Mouse (Mus musculus) testis, postnatal 14 days (tissue): ENCODE data around the gene Slc9a6.
A peak's percentile ranks its signal among the peaks of the same experiment; 100 is the strongest.

ENCODE experiments used
- DNase-seq: peaks from one replicate; pipeline ENCODE4 v3.0.0; 2021; ENCODE audit warnings: low spot score

Slc9a6 gene

DNA sequence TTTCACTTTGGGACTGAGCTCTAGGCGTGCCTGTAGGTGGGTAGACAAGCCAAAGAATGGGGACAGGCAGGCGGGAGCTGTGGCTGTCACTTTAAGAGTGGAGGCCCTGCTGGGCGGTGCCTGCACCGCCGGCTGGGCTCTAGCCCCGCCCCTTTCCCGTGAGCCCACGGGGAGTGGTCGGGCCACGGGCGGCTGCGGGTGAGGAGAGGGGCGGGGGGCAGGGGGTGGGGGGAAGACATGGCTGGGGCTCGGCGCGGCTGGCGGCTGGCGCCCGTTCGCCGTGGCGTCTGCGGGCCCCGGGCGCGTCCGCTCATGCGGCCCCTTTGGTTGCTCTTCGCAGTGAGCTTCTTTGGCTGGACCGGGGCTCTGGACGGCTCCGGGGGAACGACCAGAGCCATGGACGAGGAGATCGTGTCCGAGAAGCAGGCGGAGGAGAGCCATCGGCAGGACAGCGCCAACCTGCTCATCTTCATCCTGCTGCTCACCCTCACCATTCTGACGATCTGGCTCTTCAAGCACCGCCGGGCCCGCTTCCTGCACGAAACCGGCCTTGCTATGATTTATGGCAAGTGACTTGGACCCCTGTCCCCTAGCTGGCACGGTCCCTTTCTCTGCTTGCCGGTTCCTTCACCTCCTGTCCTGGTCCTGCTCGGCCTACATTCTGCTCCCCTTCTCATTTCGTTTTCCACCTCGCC lies at the start of gene Slc9a6:
Gene Slc9a6, plus strand, starts transcription at position 135 of the 695 bp plus-strand sequence.
- DNase-seq, result peak; percentile 82

DNA sequence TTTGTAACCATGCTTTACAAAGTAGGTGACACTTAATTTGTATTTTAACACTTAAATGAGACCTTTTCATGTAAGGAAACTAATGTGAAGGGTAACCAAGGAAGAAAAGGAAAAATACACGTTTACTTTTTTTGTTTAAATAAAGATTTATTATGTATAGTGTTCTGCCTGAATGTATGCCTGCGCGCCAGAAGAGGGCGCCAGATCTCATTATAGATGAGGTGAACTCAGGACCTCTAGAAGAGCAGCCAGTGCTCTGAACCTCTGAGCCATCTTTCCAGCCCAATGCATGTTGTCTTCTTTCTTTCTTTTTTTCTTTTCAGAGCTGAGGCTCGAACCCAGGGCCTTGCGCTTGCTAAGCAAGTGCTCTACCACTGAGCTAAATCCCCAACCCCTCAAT lies 37.1 kb upstream of the Slc9a6 start:
- no peak for DNase-seq

DNA sequence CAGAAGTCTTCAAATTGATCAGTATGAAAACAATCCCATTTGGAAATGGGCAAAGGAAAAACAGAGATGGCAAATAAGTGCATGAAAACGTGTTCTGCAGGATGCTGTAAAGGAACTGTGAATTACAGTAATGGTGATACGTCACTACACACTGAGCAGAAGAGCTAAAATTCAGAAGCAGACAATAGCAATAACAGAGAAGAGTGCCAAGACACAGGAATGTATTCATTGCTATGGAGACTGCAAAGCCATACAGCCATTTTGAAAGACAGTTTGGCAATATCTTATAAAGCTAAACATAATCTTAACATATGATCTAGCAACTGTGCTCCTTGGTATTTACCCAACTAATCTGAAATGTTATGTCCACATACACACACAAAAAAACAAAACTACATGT lies 31.4 kb upstream of the Slc9a6 start:
- no peak for DNase-seq

DNA sequence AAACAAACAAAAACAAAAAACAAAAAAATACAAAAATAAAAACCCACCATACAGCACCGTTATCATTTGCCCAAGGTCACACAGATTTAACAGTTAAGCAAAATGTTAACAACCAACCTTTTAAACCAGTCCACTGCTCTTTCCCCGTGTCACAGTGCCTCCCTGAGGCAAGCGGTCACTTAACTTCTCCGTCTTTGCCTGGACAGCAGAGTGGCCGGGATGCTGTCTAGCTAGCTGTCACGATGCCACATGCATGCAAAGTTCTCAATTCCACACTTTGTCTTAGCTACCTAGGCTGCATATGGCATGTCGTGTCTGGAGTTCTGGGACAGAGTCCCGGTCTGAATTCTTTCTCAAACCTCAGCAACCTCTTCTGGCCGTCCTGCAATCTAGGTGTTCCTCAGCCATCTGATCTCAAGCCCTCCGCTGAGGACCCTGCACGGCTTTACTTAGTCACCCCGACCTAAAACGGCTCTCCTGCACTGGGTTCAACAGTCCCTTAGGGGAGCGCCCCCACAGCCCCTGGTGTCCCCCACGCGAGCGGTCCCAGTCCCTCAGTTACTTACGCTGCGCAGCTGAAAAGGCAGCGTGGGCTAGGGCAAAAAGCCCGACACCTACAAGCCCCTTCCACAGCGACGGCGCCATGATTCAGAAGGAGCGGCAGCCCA lies 12.2 kb upstream of the Slc9a6 start:
- peak; percentile 9 for DNase-seq

DNA sequence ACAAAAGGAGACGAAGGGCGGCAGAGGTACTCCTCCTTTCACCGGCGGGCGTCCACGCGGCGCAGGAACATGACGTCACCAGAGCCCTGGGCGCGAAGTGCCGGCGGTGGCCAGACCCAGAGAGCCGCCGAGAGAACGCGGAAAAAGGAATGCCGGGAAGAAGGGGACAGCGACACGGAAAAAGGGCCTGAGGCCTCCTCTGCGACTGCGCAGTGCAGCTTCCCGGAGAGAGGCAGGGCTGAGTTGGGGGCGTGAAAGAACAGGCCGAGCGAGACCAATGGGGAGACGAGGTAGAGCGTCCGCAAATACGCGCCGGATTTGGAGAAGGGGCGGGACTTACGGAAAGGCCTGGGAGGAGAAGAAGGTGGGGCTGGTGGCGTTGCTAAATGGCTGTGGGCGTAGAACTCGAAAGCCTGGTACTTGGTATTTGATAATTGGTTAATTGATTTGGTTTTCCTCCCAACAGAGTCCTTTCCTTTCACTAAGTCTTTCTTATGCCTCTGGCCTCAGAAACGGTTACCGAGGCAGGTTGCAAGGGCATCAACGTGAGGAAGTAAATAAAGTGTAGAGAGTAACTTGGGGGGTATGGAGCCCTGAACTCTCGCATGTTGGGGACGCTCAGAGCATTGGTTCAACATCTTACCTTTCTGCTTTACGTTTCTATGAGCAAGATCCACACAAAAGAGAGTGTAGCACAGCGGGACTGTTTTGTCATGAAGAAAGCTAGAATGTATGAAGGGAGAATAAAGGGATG lies 11.5 kb upstream of the Slc9a6 start, which contains the start of gene Mmgt1:
Gene Mmgt1, minus strand, starts transcription at position 183 of the 754 bp plus-strand sequence.
- DNase-seq, result peak; percentile 94

DNA sequence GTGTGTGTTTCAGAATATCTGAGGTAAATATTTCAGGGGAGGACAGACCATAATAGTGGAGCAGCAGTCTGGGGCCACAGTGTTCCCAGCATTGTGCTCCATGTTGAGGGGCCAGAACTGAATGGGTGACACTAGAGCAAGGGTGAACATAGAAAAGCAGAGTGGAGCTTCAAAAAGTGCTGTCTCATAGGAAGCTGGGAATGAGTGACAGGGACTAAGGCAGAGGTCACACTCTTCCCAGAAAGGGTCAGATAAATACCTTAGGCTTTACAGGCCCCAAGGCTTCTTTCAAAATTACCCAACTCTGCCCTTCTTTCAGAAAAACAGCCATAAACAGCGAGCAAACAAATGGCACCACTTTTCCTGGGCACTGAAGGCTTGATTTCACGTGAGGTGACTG lies 3.0 kb upstream of the Slc9a6 start:
- no peak for DNase-seq

DNA sequence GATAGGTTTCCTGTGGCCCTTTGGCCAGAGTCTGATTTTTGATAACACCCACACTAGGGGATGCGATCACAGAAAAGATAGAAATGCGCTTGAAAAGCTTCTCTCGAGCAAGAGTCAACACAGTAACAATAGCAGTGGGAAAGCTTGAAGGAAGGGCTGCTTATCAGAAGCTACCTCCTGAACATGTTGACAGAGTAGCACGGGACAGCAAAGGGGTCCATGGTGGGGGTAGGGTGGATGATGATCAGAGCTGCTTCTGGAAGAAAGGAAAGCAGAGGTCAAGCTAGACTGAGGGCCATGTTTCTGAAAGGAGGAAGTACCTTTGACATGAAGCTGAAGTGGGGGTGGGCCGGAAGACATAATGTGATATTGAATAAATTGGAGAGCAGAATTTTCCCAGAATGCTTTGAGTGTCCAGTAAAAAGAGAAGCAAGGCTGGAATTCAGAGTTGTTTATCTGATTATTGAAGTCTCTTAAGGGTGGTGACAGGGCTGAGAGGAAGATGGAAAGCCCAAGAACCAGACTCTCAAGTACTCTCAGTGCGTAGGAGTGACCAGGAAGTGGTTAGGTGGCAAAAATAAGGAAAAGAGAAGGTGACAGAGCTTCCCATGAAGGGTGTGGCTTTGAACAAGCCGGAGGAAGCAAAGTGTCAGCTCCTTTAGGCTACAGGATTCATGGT lies 2.4 kb upstream of the Slc9a6 start:
- no peak for DNase-seq

DNA sequence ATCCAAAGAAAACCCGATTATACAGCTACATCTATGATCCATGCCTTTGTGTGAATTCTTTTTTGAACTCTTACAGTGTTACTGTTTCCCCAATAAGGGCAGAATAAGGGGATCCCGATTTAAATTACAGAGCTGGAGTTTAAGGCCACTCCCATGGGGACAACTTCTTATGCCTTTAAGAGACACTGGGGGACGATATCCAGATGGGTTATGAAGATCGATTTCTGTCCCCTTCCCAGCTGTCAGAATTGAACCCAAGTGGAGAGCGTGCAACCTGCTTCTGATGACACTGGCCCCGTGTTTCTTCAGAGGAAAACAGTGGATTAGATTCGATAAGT lies 303 bp upstream of the Slc9a6 start:
- no peak for DNase-seq

DNA sequence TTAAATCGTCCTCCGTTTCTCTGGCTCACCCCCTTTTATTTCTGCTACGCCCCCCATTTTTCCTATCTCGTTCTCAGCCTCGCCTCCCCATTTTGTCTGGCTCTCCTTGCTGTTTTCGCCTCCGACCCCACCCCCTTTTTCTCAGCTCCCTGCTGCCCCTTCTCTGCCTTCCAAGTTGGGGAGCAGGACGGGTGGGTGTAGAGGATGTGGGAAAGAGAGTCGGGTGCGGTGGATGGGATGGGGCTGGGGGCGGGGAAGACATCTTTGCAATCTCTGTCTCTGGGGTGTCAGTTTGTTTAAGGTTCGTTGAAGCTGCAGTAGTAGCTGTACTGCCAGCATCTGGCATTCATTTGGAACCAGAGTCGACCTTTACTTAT lies 749 bp downstream of the Slc9a6 start:
- DNase-seq, result no peak

DNA sequence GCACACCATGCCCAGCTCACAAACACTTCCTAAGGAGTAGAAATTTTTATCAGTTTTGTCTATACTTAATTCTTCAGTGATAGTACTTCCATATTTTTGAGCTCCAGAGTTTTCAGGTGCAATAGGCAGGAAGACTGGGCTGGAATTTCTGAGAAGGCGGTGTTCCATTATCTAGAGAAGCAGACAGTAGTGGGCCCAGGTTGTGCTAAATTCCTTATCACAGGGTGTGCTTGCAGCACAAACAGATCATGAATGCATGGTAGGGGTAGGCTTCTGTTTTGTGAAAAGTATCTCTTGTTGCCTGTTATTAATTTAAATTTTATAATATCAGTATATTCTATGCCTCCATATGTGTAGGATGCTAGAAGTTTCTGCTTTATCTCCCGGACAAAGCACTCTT lies 5.7 kb downstream of the Slc9a6 start:
- no peak for DNase-seq

DNA sequence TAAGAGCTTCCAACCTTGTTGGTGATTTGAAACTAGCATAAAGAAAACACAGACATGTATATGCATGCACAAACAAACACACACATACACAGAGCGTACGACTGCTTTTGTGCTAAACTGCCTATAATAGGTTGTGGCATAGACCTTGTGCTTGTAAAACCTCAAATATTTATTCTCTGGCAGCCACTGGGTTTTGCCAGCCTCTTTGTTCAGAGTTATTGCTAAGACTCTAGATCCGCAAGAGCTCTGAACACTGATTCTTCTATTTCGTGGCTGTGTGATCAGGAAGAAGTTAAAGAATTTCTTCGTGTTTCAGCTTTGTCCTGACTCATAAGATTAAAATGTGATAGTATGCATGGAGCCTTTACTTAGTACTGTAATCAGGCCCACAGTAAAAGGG lies 26.6 kb downstream of the Slc9a6 start:
- no peak for DNase-seq

DNA sequence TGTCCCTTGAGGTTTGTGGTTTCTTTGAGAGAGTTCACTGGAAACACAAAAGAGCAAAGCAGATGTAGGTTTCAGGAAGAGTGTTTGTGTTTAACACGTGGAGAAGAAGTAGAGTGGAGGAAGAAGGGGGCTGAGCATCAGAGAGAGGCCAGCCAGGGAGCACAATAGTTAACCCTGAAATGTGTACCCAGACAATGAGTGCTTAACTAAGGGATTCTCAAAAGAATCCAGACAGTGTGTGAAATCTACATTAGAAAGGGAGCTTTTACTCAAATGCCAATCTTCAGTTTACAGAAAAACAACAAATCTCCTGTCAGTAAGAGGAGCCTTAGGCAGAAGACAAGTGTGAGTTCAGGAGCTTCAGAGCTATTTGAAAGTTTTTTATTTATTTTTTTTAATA lies 30.5 kb downstream of the Slc9a6 start:
- DNase-seq, result no peak

DNA sequence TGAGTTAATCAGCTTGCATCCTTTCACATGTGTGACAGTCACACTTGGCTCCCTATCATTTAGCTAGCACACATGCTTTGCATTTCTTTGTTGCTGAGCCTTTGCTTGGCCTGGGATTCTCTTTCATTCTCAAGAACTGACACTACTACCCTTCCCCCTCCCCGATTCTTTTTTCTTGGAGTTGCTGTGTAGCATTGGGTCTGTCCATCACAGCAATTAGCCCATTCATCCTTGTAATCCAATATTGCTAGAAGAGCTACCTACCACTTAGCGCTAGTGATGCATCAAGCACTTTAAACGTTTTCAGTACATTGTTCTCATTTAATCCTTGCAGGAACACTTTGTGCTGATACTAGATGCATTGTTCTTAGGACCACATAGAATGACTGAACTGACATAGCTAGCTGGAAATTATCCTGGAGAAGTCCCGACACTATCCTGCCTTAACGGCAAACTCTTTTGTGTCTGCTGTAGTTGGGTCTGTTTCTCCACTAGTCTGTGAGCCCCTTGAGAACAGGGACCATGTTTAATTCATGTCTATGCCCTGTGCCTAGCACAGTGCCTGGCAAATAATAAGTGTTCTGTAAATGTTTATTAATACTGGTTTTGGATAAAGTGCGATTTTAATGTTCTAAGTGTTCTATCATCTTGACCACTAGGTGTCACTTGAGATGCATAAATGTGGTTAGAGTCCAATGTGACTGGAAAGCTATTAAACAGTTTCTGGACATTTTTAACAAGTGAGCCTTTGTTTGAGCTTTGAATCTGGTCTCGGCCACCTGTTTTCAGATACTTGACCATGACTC lies 40.2 kb downstream of the Slc9a6 start:
- DNase-seq, result no peak

DNA sequence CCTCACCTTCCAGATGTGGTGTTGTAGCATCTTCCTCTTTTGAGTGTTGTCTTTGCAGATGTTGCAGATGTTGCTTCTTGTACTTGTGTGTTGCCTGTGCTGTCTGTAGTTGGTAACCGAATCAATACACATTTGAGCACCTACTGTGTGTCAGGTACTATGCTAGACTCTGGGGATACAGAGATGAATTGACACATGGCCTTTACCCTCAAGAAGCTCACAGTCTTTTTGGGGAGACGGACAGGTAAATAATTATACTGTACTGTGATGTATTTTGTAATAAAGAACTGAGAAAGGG lies 40.7 kb downstream of the Slc9a6 start:
- no peak for DNase-seq

DNA sequence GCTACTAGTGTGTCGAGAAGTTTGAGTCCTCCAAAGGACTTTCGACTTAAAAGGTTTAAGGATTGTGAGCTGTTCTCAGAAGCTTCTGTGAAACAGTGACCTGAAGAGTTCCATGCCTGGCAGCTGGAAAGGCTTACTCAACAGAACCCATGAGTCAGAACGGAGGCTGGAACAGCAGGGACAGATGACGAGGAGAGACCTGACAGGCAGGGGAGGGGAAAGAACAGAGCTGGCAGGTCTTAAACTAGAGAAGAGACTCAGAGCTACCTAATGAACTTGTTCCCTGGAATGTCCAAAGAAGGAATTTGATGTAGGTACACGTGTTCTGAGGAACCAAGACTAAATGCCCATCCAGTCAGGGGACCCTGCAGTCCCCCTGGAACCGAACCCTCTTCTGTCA lies 41.3 kb downstream of the Slc9a6 start:
- DNase-seq, result no peak

DNA sequence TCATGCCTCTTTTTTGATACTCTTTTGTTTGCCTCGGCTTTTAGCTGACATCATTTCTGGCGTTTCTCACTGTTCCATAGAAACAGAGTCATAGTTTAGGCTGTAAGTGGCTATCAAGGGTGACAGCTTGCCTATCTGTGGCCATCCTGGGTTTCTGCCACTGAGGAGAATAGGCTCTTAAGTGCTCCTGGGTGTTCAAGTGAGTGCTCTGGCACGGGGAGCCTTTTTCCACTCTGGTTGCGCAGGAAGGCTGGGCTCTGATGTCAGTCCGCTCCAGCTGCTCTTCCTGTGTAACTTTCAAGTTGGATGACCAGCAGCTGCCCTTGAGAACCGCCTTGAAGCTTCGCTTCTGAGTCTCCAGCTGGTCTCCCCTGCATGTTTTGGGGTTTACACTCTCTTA lies 42.2 kb downstream of the Slc9a6 start:
- peak; percentile 6 for DNase-seq

DNA sequence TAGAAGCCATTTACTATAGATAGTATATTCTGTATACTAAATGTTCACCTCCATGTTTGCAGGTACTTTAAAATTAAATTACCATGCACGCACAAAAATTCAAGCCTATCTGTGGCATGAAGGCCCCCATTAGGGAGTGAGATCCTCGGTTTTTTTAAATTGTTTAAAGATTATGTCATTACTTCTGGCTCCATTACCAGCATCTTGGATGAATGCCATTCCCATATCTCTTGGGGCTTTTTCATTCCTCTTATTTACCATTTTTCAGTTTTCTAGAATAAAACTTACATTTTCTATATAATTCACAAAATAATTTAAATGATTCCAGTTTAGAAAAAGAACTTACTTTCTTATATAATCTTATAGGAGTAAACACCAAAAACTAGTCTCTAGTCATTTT lies 46.1 kb downstream of the Slc9a6 start:
- no peak for DNase-seq

DNA sequence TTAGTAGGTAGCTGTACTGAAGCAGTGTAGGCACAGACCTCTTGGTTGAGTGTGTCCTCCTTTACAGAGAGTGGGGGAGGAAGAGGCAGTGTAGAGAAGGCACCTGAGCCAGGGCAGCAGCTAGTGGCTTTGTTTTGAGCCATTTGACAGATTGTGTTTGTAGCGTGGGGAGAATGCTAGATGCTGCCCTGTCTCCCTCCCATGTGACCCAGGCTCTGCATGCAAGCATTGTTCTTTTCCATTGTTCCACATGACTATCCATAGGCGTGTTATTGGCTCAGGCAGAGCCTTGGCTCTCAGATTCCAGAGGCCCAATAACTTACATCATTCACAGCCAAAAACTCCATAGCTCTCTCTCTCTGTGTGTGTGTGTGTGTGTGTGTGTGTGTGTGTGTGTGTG lies 49.7 kb downstream of the Slc9a6 start:
- no peak for DNase-seq

DNA sequence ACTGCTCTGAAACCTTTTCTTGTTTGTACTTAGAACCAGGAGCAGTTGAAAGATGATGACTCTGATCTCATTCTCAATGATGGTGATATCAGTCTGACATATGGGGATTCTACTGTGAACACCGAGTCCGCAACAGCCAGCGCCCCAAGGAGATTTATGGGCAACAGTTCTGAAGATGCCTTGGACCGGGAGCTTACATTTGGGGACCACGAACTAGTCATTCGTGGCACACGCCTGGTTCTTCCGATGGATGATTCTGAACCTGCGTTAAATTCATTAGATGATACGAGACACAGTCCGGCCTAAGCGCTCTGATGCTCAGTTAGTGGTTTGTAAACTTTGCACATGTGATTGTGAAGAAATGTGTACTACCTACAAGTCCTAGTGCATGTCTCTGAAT lies 51.6 kb downstream of the Slc9a6 start:
- DNase-seq, result no peak

DNA sequence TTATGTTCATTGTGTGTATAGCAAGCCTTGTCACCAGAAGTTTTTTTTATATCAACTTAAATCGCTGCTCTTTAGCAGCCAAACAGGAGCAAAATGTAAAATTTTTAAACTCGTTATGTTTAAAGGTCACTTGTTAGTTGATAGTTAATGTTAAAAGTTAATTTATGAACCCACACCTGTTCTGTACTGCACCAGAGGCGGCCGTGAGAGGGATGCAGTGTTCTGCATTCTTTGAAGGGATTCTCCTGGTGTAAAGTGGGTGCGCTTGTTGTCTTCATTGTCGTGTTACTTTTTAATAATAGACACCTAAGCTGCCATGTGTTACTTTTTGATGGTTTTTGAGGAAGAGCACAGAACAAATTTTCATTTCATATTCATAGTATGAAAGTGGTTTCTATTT lies 52.8 kb downstream of the Slc9a6 start:
- no peak for DNase-seq

DNA sequence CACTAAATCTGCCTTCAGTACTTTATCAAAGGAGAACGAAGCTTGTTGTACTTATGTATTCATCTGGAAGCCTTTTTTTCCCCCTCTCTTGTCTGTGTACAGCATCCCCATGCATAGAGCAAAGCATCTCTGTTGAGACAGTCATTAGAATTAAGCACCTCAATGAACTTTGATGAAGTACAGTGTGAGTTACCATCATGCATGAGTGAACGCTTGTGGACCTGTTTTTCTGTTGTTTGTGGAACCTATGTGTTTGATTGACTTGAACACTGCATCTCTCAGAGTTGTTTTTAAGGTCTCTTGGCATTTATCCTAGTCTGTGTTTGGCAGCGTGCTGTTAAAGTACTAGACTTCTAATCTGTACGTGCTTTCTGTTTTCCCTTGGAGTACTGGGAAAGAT lies 53.8 kb downstream of the Slc9a6 start:
- no peak for DNase-seq
